19 mouse cellular contexts compared by ENCODE assay signal in genomic region chr2:49860969-49861592, GRCm38 (mm10).
DNase-seq lines count a peak whose midpoint lies in the region; ATAC-seq lines count a peak whose summit lies in the region.
"Had no signal": no experiment of that assay in that cellular context is flagged by ENCODE, and none has a peak within 500 bp of the region (broad histone marks: within the 10 kb centered on the region; RNA-seq: fewer than 3 reads in every experiment).

No protein-coding gene starts in this region.

- ATAC-seq in limb, embryonic 12.5 days (ENCODE audit: insufficient number of reproducible peaks, insufficient read depth, low FRiP score, low TSS enrichment, low read depth), result no peak
- ATAC-seq in embryonic facial prominence, embryonic 12.5 days (ENCODE audit: insufficient number of reproducible peaks, insufficient read depth, low FRiP score, low TSS enrichment), result no peak
- peak; percentile 70 for ATAC-seq in stomach, embryonic 15.5 days (ENCODE audit: insufficient read depth, low FRiP score, low read depth)
- ATAC-seq: forebrain, embryonic 13.5 days; midbrain, embryonic 13.5 days had no signal

- no peaks in the 10 kb centered on the region for H3K36me3 ChIP-seq in limb, embryonic 12.5 days
- H3K36me3 ChIP-seq in limb, embryonic 10.5 days, result no peaks in the 10 kb centered on the region
- no peaks in the 10 kb centered on the region for H3K36me3 ChIP-seq in embryonic facial prominence, embryonic 12.5 days
- no peaks in the 10 kb centered on the region for H3K36me3 ChIP-seq in stomach, embryonic 15.5 days
- H3K36me3 ChIP-seq: hindbrain, embryonic 10.5 days; midbrain, embryonic 13.5 days had no signal

- H3K9me3 ChIP-seq in limb, embryonic 12.5 days, result no peaks in the 10 kb centered on the region
- H3K9me3 ChIP-seq in limb, embryonic 10.5 days (replicated peaks), result no peaks in the 10 kb centered on the region
- H3K9me3 ChIP-seq in embryonic facial prominence, embryonic 12.5 days, result no peaks in the 10 kb centered on the region
- no peaks in the 10 kb centered on the region for H3K9me3 ChIP-seq in stomach, embryonic 15.5 days
- H3K9me3 ChIP-seq: forebrain, embryonic 13.5 days; hindbrain, embryonic 10.5 days; midbrain, embryonic 13.5 days had no signal

- H3K4me2 ChIP-seq in limb, embryonic 12.5 days, result peak overlapping the region; percentile 23; the same call in 1 of the 2 replicates
- peak overlapping the region; percentile 4; the same call in 1 of the 2 replicates for H3K4me2 ChIP-seq in embryonic facial prominence, embryonic 12.5 days (replicated peaks)
- peak overlapping the region; percentile 22; the same call in 1 of the 2 replicates for H3K4me2 ChIP-seq in stomach, embryonic 15.5 days
- H3K4me2 ChIP-seq: forebrain, embryonic 13.5 days; liver, embryonic 11.5 days; midbrain, embryonic 13.5 days had no signal

- no peak overlapping the region for H3K9ac ChIP-seq in limb, embryonic 12.5 days (replicated peaks)
- no peak overlapping the region for H3K9ac ChIP-seq in embryonic facial prominence, embryonic 12.5 days
- no peak overlapping the region for H3K9ac ChIP-seq in stomach, embryonic 15.5 days
- H3K9ac ChIP-seq: forebrain, embryonic 13.5 days; midbrain, embryonic 13.5 days had no signal

- peaks cover 8% of the 10 kb centered on the region; the same call in 1 of the 2 replicates for H3K27me3 ChIP-seq in limb, embryonic 12.5 days
- H3K27me3 ChIP-seq in limb, embryonic 10.5 days (ENCODE audit: low read depth, poor library complexity, severe bottlenecking), result 0 out of 2 replicates have a peak, but pooled peaks cover 10% of the 10 kb centered on the region
- 0 out of 2 replicates have a peak, but pooled peaks cover 3% of the 10 kb centered on the region for H3K27me3 ChIP-seq in embryonic facial prominence, embryonic 12.5 days
- no peaks in the 10 kb centered on the region for H3K27me3 ChIP-seq in stomach, embryonic 15.5 days (replicated peaks)
- H3K27me3 ChIP-seq: forebrain, embryonic 13.5 days; midbrain, embryonic 13.5 days had no signal

- no peak overlapping the region for H3K27ac ChIP-seq in limb, embryonic 12.5 days
- H3K27ac ChIP-seq in limb, embryonic 10.5 days, result no peak overlapping the region
- H3K27ac ChIP-seq in embryonic facial prominence, embryonic 12.5 days, result no peak overlapping the region
- H3K27ac ChIP-seq in stomach, embryonic 15.5 days, result 0 out of 2 replicates have a peak overlapping the region, but pooled peaks have one; percentile 16
- H3K27ac ChIP-seq: forebrain, embryonic 13.5 days; hindbrain, embryonic 10.5 days; midbrain, embryonic 13.5 days had no signal

- no peak for DNase-seq in limb, embryonic 10.5 days (ENCODE audit: low spot score)
- DNase-seq in ZHBTc4 (ENCODE audit: low read depth, low spot score), result peak; percentile 15
- DNase-seq in adrenal gland, postnatal 4 days (ENCODE audit: low spot score in 2 of 2), result no peak
- no peak for DNase-seq in urinary bladder, postnatal 25 days (ENCODE audit: low spot score)
- DNase-seq: adrenal gland, adult 8-10 months; cerebellum, adult 11 months; cerebellum, postnatal 14 days; embryo, embryonic 11 days; gastrocnemius, postnatal 36 days; kidney, postnatal 4 days; right cerebral cortex, postnatal 14 days; thymus, adult 18-20 months had no signal

- no peak overlapping the region for H3K4me3 ChIP-seq in limb, embryonic 12.5 days (replicated peaks)
- no peak overlapping the region for H3K4me3 ChIP-seq in limb, embryonic 10.5 days
- no peak overlapping the region for H3K4me3 ChIP-seq in embryonic facial prominence, embryonic 12.5 days
- H3K4me3 ChIP-seq in stomach, embryonic 15.5 days (replicated peaks), result no peak overlapping the region
- H3K4me3 ChIP-seq: forebrain, embryonic 13.5 days; hindbrain, embryonic 10.5 days; midbrain, embryonic 13.5 days had no signal

- 27% methylated on average over 10 of the region's 12 CpGs for WGBS in limb, embryonic 12.5 days
- 25% methylated on average over 10 of the region's 12 CpGs for WGBS in limb, embryonic 10.5 days
- WGBS in embryonic facial prominence, embryonic 12.5 days, result 28% methylated on average over 10 of the region's 12 CpGs
- 18% methylated on average over 10 of the region's 12 CpGs for WGBS in stomach, embryonic 15.5 days

- H3K4me1 ChIP-seq in limb, embryonic 12.5 days (replicated peaks), result peaks cover 11% of the 10 kb centered on the region
- peaks cover 4% of the 10 kb centered on the region; the same call in 1 of the 2 replicates for H3K4me1 ChIP-seq in limb, embryonic 10.5 days
- H3K4me1 ChIP-seq in embryonic facial prominence, embryonic 12.5 days, result no peaks in the 10 kb centered on the region
- no peaks in the 10 kb centered on the region for H3K4me1 ChIP-seq in stomach, embryonic 15.5 days
- H3K4me1 ChIP-seq: hindbrain, embryonic 10.5 days; midbrain, embryonic 13.5 days had no signal
